Mouse (Mus musculus): ENCODE data around the gene Pdgfc. TPM values are rescaled to one million over a fixed set of nuclear protein-coding genes. Genes with fewer than 3 reads are reported as not detected.

Pdgfc gene
- total RNA-seq, 2 experiments from 2014 or later, result 4.6 to 6.4 TPM

GRCm38 (mm10) chr3:81160457-81161165 lies 124.4 kb downstream of the Pdgfc start:
- no peak for DNase-seq

GRCm38 (mm10) chr3:81162129-81162528 lies 125.9 kb downstream of the Pdgfc start:
- DNase-seq, result no peak

GRCm38 (mm10) chr3:81164091-81164490 lies 127.9 kb downstream of the Pdgfc start:
- no peak for DNase-seq

- no peak for DNase-seq
Measured at GRCm38 (mm10) chr3:81170073-81170809, 134.0 kb downstream of the Pdgfc start.

- no peak for DNase-seq
Measured at GRCm38 (mm10) chr3:81174832-81175231, 138.6 kb downstream of the Pdgfc start.

- no peak for DNase-seq
Measured at GRCm38 (mm10) chr3:81181319-81182013, 145.2 kb downstream of the Pdgfc start.

GRCm38 (mm10) chr3:81196937-81197336 lies 160.7 kb downstream of the Pdgfc start:
- no peak for DNase-seq

GRCm38 (mm10) chr3:81197644-81198043 lies 161.4 kb downstream of the Pdgfc start:
- no peak for DNase-seq

GRCm38 (mm10) chr3:81200647-81201046 lies 164.4 kb downstream of the Pdgfc start:
- DNase-seq, result no peak

- no peak for DNase-seq
Measured at GRCm38 (mm10) chr3:81205201-81205600, 169.0 kb downstream of the Pdgfc start.

- DNase-seq, result no peak
Measured at GRCm38 (mm10) chr3:81208246-81208645, 172.0 kb downstream of the Pdgfc start.

GRCm38 (mm10) chr3:81211147-81211546 lies 174.9 kb downstream of the Pdgfc start:
- no peak for DNase-seq

GRCm38 (mm10) chr3:81211666-81212065 lies 175.4 kb downstream of the Pdgfc start:
- no peak for DNase-seq

GRCm38 (mm10) chr3:81215547-81216118 lies 179.4 kb downstream of the Pdgfc start:
- no peak for DNase-seq

GRCm38 (mm10) chr3:81221682-81222081 lies 185.5 kb downstream of the Pdgfc start:
- DNase-seq, result no peak

- DNase-seq, result no peak
Measured at GRCm38 (mm10) chr3:81228344-81228743, 192.1 kb downstream of the Pdgfc start.

- no peak for DNase-seq
Measured at GRCm38 (mm10) chr3:81242697-81243590, 206.7 kb downstream of the Pdgfc start.

- no peak for DNase-seq
Measured at GRCm38 (mm10) chr3:81243591-81243990, 207.4 kb downstream of the Pdgfc start.

GRCm38 (mm10) chr3:81262801-81263200 lies 226.6 kb downstream of the Pdgfc start:
- DNase-seq, result no peak

Measured in layer of hippocampus, postnatal 36 days (tissue).